Mouse (Mus musculus): Measurements from ENCODE around the gene Neurod4.

DNA sequence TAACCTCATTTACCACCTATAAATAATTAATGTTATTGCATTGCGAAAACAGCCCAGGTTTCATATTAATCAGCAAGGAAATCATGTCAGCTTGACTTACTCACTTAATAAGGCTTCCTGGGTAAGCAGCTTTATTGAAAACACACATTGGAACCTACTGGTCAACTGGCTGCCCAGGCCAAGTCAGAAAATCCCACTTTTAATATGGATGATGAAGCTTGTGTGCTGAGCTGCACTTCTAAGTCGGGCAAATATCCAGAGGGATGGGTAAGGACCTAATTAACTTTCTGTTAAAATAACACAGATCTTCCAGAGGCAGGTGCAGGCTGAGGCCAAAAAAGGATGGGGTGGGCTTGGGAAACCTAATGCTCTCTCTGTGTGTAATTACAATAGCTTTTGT, 4.3 kb downstream of the Neurod4 start:
- TF ChIP-seq CTCF (IDR thresholded peaks at IDR 0.05; ENCODE audit: extremely low read depth, insufficient read depth, insufficient read length, insufficient replicate concordance) (no peak), POLR2A (IDR thresholded peaks at IDR 0.05; ENCODE audit: low read depth, low read length) (no peak)
